Mouse (Mus musculus) left cerebral cortex, adult 18-20 months (tissue): ENCODE data around the gene Paip2b. TPM values are rescaled to one million over a fixed set of nuclear protein-coding genes. Genes with fewer than 3 reads are reported as not detected.

Experiments used
- total RNA-seq, 2 experiments: library from RNA; stranded (reverse); gene quantifications; 2 replicates each; pipeline ENCODE4 v1.2.3; 2021

Paip2b gene
- total RNA-seq, 2 experiments from 2014 or later, result 61.6 to 72.3 TPM

Other genes starting within 250 kb of the Paip2b start
- not detected for gene Clec4f, start 175.6 kb downstream of the Paip2b start, total RNA-seq
- not detected for gene Cd207, start 153.9 kb downstream of the Paip2b start, total RNA-seq
- gene Vax2, start 120.5 kb downstream of the Paip2b start, total RNA-seq, result not detected
- under 1 TPM in 1 of 2 experiments, not detected in 1; 0.65 TPM for gene Atp6v1b1, start 88.8 kb downstream of the Paip2b start, total RNA-seq
- gene Ankrd53, start 69.1 kb downstream of the Paip2b start, total RNA-seq, result not detected
- gene Tex261, start 55.9 kb downstream of the Paip2b start, total RNA-seq, result 10 to 100 TPM; 45.9 TPM
- 10 to 100 TPM; 53.9 to 56.1 TPM for gene Nagk, start 36.8 kb downstream of the Paip2b start, total RNA-seq
- 100 to 1,000 TPM; 133 to 137 TPM for gene Zfp638, start 35.4 kb upstream of the Paip2b start, total RNA-seq
- 1 to 10 TPM; 3.8 to 4.5 TPM for gene Dysf, start 176.8 kb upstream of the Paip2b start, total RNA-seq